Mouse (Mus musculus) effector memory CD4-positive, alpha-beta T cell, adult 7 months (primary cell): ENCODE results near the gene Oaz2. TPM values are rescaled to one million over a fixed set of nuclear protein-coding genes. Genes with fewer than 3 reads are reported as not detected.

ENCODE experiments used
- polyA plus RNA-seq: library from polyadenylated mRNA; unstranded; fragments of 100-300 nt; shearing (Covaris generic); gene quantifications from one replicate; pipeline ENCODE4 v1.2.1, GENCODE M21; 2017

Gene Oaz2
- 56.2 TPM for polyA plus RNA-seq

DNA sequence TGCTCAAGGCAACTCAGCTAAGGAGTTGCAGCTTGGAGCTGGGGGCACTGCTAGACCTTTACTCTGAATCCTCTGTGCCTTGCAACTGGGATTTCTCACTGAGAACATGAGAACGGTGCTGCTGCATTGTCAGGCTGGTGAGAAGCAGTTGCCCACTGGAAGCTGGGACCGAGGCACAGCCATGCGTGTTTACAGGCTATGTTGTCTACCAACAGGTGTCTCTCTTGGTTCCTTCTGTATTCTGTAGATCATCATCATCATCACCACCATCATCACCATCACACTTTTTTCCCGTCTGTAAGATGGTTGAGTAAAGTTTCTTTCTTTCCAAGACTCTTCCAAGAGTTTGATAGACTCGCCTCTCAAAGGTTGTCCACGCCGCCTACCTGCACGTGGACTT lies at the start of gene Oaz2:
Gene Oaz2 (plus strand): TSS at position 301 of the 400 bp plus-strand sequence.

DNA sequence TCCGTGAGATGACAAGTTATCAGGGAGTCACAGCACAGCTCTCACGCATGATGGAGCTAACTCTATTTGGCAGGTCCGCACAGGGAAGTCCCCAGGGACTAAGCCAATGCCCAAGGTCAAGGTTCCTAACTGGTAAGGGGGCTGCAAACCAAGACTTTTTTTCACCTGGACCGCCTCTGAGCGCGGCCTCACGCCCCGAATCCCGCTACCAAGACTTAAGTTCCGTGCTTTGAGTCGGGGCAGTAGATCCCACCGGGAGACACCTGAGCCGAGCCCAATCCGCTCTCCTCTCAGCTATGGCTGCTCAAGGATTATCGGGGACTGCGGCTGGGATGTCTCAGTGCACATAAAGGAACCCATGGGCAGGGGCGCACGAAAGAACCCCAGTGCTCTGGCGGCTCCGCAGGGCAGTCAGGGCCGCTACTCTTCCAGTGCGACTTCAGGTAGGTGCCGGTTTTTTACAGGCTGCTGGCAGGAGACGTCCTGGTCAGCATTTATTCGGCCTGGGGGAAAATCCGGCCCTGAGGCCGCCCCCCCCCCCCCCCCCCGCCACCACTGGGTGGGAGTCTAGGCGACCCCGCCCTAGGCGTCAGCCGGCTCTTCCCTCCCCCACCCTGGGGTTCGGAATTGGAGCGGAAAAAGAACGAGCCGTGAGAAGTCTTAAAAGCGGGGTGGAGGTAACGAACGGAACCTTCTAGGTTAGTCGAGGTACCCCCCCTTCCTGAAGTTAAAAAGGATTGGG lies 38.6 kb upstream of the Oaz2 start, which contains the start of gene Rbpms2:
Gene Rbpms2 (plus strand): TSS at position 624 of the 742 bp plus-strand sequence.

Other genes starting within 250 kb of the Oaz2 start
- gene Slc51b, start 245.0 kb upstream of the Oaz2 start, polyA plus RNA-seq, result not detected
- 22.2 TPM for gene Mtfmt, start 232.2 kb upstream of the Oaz2 start, polyA plus RNA-seq
- gene Spg21, start 207.1 kb upstream of the Oaz2 start, polyA plus RNA-seq, result 103 TPM
- gene Ankdd1a, start 147.8 kb upstream of the Oaz2 start, polyA plus RNA-seq, result not detected
- 41.4 TPM for gene Plekho2, start 88.0 kb upstream of the Oaz2 start, polyA plus RNA-seq
- gene Pif1, start 80.8 kb upstream of the Oaz2 start, polyA plus RNA-seq, result 0.16 TPM
- 1.5 TPM for gene Rbpms2, start 38.4 kb upstream of the Oaz2 start, polyA plus RNA-seq
- gene Zfp609, start 159.6 kb downstream of the Oaz2 start, polyA plus RNA-seq, result 4.1 TPM
- gene Pclaf, start 222.2 kb downstream of the Oaz2 start, polyA plus RNA-seq, result 0.90 TPM
- 33.0 TPM for gene Trip4, start 240.8 kb downstream of the Oaz2 start, polyA plus RNA-seq
- gene Csnk1g1, start 240.9 kb downstream of the Oaz2 start, polyA plus RNA-seq, result 29.5 TPM